Mouse (Mus musculus): ENCODE results near the gene Parp8. TPM values are rescaled to one million over a fixed set of nuclear protein-coding genes. Genes with fewer than 3 reads are reported as not detected.

Gene Parp8
- polyA plus RNA-seq, 1 experiment: not detected

DNA sequence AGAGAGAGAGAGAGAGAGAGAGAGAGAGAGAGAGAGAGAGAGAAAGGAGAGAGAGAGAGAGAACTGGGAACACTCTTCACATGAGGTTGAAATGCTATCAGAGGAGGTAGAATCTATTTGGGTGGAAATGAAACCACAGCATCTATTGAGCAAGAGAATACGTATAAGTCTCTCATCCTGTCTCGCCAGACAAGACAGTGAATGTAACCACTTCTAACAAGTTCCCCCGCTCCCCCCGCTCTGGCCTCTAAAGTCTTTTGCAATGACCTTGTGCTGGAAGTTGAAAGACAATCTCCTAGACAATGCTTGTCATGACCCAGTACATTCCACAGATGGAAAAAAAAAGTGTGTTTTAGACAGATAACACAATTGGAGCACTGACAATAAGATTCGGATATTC lies 181.4 kb downstream of the Parp8 start:
- TF ChIP-seq GATA1 (IDR thresholded peaks at IDR 0.05; ENCODE audit: low read length): no peak

DNA sequence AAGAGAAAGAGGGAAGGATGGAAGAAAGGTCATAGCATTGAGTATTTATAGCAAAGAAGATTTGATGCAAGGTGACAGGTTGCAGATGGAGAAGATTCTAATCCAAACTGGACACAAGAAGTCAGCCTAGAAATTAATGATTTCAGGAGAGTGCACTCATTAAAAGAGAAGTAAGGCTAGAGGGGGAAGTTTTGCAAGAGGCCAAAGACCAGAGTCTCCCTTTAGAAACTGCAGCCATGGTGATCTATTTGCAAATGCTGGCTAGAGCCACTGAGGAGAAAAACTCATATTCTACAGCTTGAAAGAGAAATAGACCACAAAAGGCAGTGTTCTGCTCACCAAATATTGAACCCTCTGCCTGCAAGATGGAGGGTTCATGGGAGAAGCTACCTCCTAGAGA lies 194.4 kb downstream of the Parp8 start:
- no peak for TF ChIP-seq GATA1 (IDR thresholded peaks at IDR 0.05; ENCODE audit: low read length)

DNA sequence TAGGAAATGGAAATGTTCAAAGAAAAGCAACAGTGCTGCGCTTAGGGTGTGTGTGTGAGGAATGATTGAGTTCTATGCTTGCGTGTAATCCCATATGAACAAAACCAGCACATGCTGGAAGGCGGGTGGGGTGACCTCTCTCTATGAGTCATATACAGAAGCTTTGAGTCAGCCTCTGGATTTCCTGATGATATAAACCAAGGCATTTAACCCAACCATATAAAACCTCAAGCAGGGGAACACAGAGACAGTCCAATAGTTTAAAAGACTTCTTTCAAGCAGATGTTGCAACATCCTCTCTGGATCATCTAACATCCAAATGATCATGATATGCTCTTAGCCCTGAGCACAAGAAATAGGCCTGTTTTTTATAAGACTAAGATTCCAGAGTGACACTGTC lies 196.3 kb downstream of the Parp8 start:
- no peak for TF ChIP-seq GATA1 (IDR thresholded peaks at IDR 0.05; ENCODE audit: low read length)

DNA sequence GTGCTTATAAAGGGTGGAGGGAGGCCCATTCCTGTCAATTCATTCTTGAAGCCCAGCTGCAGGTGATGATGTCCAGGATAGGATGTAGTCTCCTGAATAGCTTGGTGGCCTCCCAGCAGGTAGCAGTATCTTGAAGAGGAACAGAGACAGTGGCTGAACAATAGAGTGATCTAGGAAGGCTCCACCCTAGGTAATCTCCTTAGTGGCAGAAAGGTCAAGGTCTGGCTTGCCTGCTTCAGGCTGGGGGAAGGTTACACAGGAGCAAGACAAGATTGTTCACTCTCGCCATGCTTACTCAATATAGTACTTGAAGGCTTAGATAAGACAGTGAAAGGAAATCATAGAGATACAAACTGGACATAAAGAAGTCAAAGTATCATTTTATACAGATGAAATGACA lies 213.9 kb downstream of the Parp8 start:
- no peak for TF ChIP-seq GATA1 (IDR thresholded peaks at IDR 0.05; ENCODE audit: low read length)

Other genes with a start within 250 kb of the Parp8 start
- not detected in 2 replicates for gene Emb, start 183.0 kb upstream of the Parp8 start, polyA plus RNA-seq (2012)
- gene Gm17509, start 195.5 kb upstream of the Parp8 start, polyA plus RNA-seq (2012): not detected in 2 replicates

Data from G1E-ER4 (cell line).